Mouse (Mus musculus): Measurements from ENCODE around the gene Hs6st1.

DNA sequence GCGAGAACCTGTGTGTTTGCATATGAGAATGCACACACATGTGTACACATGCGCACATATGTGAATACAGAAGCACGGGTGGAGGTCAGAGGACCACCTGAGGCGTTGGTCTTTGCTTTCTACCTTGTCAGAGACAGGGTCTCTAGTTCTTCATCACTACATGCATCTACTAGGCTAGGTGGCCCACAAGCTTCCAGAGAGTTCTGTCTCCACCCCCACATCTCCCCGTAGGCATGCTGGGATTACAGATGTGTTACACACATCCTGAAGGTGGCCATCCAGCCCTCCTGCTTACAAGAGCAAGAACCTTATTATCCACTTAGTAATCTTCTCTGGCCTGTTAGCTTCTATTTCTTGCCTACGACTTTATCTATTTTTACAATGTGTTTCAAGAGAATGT, 8.8 kb upstream of the Hs6st1 start:
- TF ChIP-seq CTCF (IDR thresholded peaks at IDR 0.05; ENCODE audit: low read depth) (no peak), EP300 (IDR thresholded peaks at IDR 0.05; ENCODE audit: low read depth) (no peak)

Data from heart, postnatal 0 days (tissue).